Mouse (Mus musculus): ENCODE measurements around the gene Ifitm6. TPM values are rescaled to one million over a fixed set of nuclear protein-coding genes. Genes with fewer than 3 reads are reported as not detected.
"Not testable (repeated sequence)": the region's sequence is repeated elsewhere in the genome, so short reads cannot be mapped to it uniquely, and the experiment has no call there.

Gene Ifitm6
- polyA plus RNA-seq, 1 experiment from 2014 or later: 1.4 TPM

DNA sequence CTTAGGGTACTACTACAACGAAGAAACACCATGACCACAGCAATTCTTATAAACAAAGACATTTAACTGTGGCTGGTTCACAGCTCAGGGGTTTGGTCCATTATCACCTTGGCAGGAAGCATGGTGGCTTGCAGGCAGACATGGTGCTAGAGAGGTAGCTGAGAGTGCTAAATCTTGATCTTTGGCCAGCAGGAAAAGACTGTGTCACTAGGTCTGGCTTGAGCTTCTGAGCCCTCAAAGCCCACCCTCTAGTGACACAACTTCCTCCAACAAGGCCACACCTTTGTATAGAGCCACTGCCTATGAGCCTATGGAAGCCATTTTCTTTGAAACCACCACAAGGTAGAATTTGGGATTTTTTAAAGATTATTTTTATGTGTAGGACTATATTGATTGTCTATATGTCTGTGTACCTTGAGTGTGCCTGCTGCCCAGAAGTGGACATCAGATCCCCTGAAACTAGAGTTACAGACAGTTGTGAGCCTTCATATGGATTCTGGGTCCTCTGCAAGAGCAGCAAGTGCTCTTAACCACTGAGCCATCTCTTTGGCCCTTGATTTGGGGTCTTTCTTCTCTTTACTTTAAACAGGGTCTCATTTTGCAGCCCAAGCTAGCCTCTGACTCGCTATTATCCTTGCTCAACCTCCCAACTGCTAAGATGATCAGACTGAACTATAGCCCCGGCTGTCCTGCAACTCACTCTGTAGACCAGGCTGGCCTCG, 21.8 kb upstream of the Ifitm6 start:
- H3K36me3 ChIP-seq: no peaks in the 10 kb centered on the region
- no peak overlapping the region for H3K27ac ChIP-seq
- no peak overlapping the region for H3K4me2 ChIP-seq
- ATAC-seq: no peak
- H3K9me3 ChIP-seq (replicated peaks): no peaks in the 10 kb centered on the region
- H3K27me3 ChIP-seq (replicated peaks): 0 out of 2 replicates have a peak, but pooled peaks cover 5% of the 10 kb centered on the region
- peaks cover 56% of the 10 kb centered on the region for H3K4me1 ChIP-seq
- no peak overlapping the region for H3K9ac ChIP-seq
- H3K4me3 ChIP-seq: no peak overlapping the region
- WGBS (ENCODE audit: insufficient replicate concordance): 79% methylated on average over 4 of the region's 4 CpGs

DNA sequence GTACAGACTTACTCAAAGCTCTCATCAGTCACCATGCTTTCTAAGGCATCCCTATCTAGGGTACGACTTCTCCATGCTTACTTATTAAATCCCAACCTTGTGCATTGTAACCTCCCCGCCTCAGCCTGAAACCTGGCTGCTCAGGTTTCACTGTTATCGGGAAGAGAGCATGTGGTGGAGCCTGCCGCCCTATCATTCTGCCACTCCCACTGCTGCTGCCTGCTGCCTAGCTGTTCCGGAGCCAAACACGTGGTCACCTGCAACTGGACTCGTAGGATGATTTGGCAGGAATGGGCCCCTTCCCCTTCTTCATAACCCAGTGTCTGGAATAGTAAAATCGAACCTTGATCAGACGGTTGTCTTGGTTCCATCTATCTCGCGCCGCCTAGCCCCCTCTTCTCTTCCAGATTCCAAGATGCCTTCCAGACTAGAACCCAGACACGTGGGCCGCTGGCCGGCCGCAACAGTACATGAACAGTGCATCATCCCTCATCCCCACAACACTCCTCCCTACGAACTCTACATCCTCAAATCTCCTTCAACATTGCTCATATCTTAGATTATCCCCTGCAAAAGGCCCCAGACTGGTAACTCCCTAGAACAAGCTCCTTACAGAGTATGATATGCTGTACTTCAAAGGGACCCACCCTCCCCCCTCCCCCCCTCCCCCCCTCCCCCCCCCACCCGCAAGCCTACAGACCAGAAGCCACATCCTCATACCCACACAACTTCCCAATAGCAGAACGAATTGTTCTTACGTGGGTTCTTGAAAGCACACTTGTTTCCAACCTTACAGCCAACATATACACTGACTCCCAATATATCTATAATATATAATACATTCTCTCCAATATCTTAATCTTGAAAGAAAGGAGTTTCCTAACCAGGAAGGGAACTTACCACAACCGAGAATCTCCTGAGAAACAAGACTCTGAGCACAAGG, 20.6 kb upstream of the Ifitm6 start:
- Histone ChIP-seq H3K4me1 (peaks cover 46% of the 10 kb centered on the region), H3K36me3 (no peaks in the 10 kb centered on the region), H3K9ac (no peak overlapping the region), H3K27ac (no peak overlapping the region), H3K4me2 (peak overlapping the region; percentile 42), H3K4me3 (no peak overlapping the region), H3K9me3 (replicated peaks) (no peaks in the 10 kb centered on the region), H3K27me3 (replicated peaks) (0 out of 2 replicates have a peak, but pooled peaks cover 5% of the 10 kb centered on the region)
- 43% methylated on average over 20 of the region's 21 CpGs for WGBS (ENCODE audit: insufficient replicate concordance)
- ATAC-seq: peak; percentile 65

DNA sequence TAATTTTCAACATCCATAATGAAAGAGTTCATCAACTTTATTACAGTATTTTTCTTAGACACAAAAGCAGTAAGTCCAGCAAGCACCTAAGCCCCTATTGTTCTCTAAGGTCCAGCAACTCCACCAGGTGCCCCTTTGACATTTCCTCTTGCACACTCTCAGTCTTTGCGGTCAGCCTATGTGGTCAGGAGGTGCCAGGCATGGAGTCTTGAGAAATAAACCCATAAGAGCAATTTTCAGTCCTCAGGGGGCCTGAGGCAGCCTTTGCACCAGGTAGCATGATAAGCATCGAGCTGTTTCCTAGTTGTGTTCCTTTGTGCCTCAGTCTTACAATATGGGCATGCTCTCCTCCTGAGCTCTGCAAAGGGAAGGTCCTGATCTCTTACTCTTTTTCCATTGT, 18.9 kb upstream of the Ifitm6 start:
- not testable (repeated sequence) for H3K27ac ChIP-seq; ATAC-seq; H3K9ac ChIP-seq; H3K36me3 ChIP-seq; H3K4me3 ChIP-seq; H3K27me3 ChIP-seq (replicated peaks); H3K4me2 ChIP-seq; H3K9me3 ChIP-seq (replicated peaks)
- H3K4me1 ChIP-seq: peaks cover 44% of the 10 kb centered on the region
- WGBS (ENCODE audit: insufficient replicate concordance): 63% methylated on average over 1 of the region's 2 CpGs

DNA sequence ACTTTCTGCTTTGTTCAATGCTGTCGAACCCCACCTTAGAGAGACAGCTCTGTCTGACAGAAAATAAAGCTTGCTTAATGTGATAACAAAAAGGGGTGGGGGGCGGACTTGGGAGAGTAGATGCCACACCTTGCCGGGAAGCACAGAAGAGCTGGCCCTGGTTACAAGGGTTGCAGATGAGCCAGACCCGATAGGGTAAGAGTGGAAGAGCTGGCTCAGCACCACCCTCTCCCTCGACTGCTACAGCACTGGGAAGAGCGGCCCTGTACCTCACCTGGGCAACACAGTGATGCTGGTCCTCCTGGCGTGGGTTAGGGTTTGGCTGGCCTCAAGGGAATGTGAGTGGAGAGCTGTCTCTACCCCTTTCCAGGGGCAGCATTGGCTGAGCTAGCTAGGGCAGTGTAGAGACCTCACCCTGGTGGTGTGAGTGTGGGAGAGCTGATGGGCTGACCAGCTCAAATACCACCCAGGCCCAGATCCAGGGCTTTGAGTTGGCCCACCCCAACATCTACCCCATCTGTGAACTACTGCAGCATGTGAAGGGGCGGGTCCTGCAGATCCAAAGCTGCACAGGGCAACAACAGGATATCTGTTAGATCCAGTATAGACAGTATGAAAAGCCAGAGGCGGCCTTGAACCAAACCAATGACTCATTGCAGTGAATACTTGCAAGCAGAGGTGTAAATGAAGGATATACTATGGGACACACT, 14.9 kb upstream of the Ifitm6 start:
- Histone ChIP-seq H3K4me2 (no peak overlapping the region), H3K27me3 (replicated peaks) (0 out of 2 replicates have a peak, but pooled peaks cover 5% of the 10 kb centered on the region), H3K27ac (no peak overlapping the region), H3K9me3 (replicated peaks) (no peaks in the 10 kb centered on the region), H3K4me3 (no peak overlapping the region), H3K4me1 (peaks cover 28% of the 10 kb centered on the region), H3K9ac (no peak overlapping the region), H3K36me3 (no peaks in the 10 kb centered on the region)
- ATAC-seq: peak; percentile 80
- 40% methylated on average over 9 of the region's 9 CpGs for WGBS (ENCODE audit: insufficient replicate concordance)

DNA sequence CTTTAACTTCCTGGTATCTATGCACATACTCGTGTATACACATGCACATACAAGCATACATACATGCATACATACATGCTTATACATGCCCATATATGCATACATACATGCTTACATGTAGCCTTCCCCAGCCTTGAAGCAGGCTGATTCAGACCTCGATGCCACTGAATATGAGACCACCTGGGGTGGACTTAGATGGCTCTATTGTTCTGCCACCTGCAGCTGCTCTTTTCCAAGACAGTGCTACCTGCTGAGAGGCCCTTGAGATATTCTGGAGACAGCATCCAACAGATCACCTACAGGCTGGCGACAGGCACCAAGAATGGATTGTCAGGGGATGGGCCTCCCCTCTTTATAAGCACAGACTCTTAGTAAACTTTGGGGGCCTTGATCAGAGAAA, 12.7 kb upstream of the Ifitm6 start:
- H3K4me3 ChIP-seq: no peak overlapping the region
- H3K9me3 ChIP-seq (replicated peaks): no peaks in the 10 kb centered on the region
- H3K9ac ChIP-seq: no peak overlapping the region
- no peak for ATAC-seq
- WGBS (ENCODE audit: insufficient replicate concordance): 53% methylated on average over 3 of the region's 3 CpGs
- no peaks in the 10 kb centered on the region for H3K36me3 ChIP-seq
- H3K4me2 ChIP-seq: no peak overlapping the region
- H3K27ac ChIP-seq: no peak overlapping the region
- H3K27me3 ChIP-seq (replicated peaks): no peaks in the 10 kb centered on the region
- peaks cover 26% of the 10 kb centered on the region for H3K4me1 ChIP-seq

DNA sequence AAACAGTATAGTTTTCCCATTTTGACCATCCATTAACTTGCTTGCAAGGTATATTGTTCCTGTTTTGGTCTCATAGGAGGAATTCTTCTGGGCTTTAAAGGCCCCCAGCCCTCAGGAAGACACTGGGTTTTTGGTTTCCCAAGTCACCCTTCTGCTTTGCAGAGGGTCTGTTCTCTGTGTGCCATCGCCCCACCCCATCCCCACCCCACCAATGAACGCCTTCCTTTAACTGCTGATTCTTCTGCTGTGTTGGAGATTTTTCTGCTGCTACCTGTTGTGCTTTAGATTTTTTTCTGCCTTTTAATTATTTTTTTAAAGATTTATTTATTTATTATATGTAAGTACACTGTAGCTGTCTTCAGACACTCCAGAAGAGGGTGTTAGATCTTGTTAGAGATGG, 11.1 kb upstream of the Ifitm6 start, which contains the start of gene Gm17387:
Gm17387 (plus strand) TSS at position 301 of the 400 bp plus-strand sequence.
- no peak for ATAC-seq
- H3K4me3 ChIP-seq: no peak within 1 kb of the TSS
- no peaks in the 10 kb centered on the region for H3K36me3 ChIP-seq
- WGBS (ENCODE audit: insufficient replicate concordance): 82% methylated on average over 2 of the region's 2 CpGs
- H3K27ac ChIP-seq: no peak within 1 kb of the TSS
- H3K4me2 ChIP-seq: no peak within 1 kb of the TSS
- H3K27me3 ChIP-seq (replicated peaks): no peaks in the 10 kb centered on the region
- H3K9me3 ChIP-seq (replicated peaks): no peaks in the 10 kb centered on the region
- H3K9ac ChIP-seq: no peak within 1 kb of the TSS
- peaks cover 26% of the 10 kb centered on the region for H3K4me1 ChIP-seq

- 68% methylated on average over 5 of the region's 5 CpGs for WGBS (ENCODE audit: insufficient replicate concordance)
Measured at GRCm38 (mm10) chr7:141026740-141027098, 9.0 kb upstream of the Ifitm6 start.

GRCm38 (mm10) chr7:141026097-141026739, 8.5 kb upstream of the Ifitm6 start:
- H3K4me1 ChIP-seq: peaks cover 12% of the 10 kb centered on the region
- no peaks in the 10 kb centered on the region for H3K27me3 ChIP-seq (replicated peaks)
- H3K9me3 ChIP-seq (replicated peaks): no peaks in the 10 kb centered on the region
- no peak overlapping the region for H3K4me2 ChIP-seq
- H3K27ac ChIP-seq: no peak overlapping the region
- WGBS (ENCODE audit: insufficient replicate concordance): 65% methylated on average over 6 of the region's 6 CpGs
- 0 out of 2 replicates have a peak overlapping the region, but pooled peaks have one; percentile 12 for H3K9ac ChIP-seq
- ATAC-seq: no peak
- H3K4me3 ChIP-seq: no peak overlapping the region
- H3K36me3 ChIP-seq: no peaks in the 10 kb centered on the region

More at GRCm38 (mm10) chr7:141026740-141027098, 9.0 kb upstream of the Ifitm6 start:
- no peak for ATAC-seq
- H3K4me2 ChIP-seq: no peak overlapping the region
- no peak overlapping the region for H3K9ac ChIP-seq
- H3K27me3 ChIP-seq (replicated peaks): no peaks in the 10 kb centered on the region
- no peaks in the 10 kb centered on the region for H3K36me3 ChIP-seq
- no peaks in the 10 kb centered on the region for H3K9me3 ChIP-seq (replicated peaks)
- H3K4me1 ChIP-seq: peaks cover 13% of the 10 kb centered on the region
- no peak overlapping the region for H3K27ac ChIP-seq
- H3K4me3 ChIP-seq: no peak overlapping the region

DNA sequence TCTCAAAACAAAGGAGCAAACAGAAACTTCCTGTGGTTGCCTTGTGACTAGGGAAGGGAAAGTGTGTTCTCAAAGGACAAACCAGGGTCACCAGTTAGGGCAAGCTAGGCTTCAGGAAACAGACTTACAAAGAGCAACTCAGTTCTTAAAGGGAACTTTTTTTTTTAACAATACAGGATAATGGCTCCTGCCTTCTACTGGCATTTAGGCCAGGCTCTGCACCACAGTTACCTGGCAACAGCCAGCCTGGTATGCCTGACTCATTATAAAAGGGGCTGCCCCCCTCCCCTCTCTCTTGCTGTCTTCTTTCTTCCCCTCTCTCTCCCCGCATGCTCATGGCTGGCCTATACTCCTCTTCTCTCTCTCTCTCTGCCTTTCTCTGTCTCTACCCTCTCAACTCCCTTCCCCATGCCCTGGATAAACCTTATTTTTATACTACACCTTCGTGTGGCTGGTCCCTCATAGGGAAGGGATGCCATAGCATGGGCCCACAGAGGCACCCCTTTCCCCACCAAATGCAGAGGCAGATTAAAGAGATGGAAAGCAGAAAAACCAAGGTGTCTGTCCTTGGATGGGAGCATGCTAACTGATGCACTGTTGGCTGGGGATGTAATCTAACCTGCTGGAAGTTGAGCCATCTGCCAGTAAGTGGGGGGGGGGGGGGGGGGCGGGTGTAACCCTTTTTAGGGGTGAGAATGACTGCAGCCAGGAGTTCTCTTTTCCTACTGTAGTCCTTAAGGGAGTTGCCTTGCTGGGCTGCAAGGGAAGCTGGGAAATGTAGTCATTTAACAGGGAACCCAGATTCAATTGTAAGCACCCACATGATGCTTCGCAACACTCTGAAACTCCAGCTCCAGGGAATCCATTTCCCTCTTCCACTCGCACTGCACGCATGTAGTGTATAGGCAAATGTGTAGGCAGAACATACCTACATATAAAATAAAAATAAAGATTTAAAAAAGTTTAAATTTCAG, 7.4 kb upstream of the Ifitm6 start:
- Histone ChIP-seq H3K9me3 (replicated peaks) (no peaks in the 10 kb centered on the region), H3K27ac (no peak overlapping the region), H3K4me2 (no peak overlapping the region), H3K4me1 (peaks cover 9% of the 10 kb centered on the region), H3K9ac (no peak overlapping the region), H3K27me3 (replicated peaks) (no peaks in the 10 kb centered on the region), H3K4me3 (no peak overlapping the region), H3K36me3 (no peaks in the 10 kb centered on the region)
- ATAC-seq: no peak
- WGBS (ENCODE audit: insufficient replicate concordance): 55% methylated on average over 6 of the region's 6 CpGs

DNA sequence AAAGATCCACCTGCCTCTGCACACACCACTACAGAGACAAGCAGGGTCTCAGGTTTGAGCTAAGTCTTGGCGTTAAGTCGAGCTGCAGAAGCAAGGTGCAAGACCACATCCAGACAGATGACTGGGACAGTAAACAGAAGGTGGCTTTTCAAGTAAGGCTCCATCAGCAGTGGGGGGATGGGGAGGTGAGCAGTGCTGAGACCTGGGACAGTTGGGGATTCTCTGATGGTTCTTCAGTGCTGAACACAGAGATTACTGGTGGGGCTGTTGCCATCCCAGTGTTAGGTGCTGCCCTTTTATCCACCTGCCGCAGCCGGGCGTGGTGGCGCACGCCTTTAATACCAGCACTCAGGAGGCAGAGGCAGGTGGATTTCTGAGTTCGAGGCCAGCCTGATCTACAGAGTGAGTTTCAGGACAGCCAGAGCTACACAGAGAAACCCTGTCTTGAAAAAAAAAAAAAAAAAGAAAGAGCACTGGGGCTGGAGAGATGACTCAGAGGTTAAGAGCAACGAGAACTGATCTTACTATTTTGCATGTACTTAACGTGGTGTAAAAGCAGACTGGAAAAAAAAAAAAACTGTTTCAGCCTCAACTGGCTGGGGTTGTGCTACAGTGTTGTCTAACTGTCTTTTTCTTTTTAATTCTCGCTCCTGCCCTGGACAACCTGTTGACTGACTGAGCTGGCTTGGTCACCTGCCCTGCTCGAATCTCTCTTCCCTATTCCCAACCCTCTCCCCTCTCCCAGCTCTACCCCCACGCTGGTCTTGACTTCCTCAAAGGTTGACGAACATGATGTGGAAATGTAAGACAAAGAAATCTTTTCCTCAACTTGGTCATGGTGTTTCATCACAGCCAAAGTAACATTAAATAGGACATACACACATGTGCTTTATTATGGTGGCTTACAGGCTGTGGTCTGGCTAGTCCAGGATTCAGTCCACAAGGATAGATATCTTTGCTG, 4.0 kb upstream of the Ifitm6 start:
- no peak overlapping the region for H3K27ac ChIP-seq
- WGBS (ENCODE audit: insufficient replicate concordance): 60% methylated on average over 14 of the region's 14 CpGs
- ATAC-seq: no peak
- H3K9me3 ChIP-seq (replicated peaks): no peaks in the 10 kb centered on the region
- no peaks in the 10 kb centered on the region for H3K4me1 ChIP-seq
- no peak overlapping the region for H3K4me3 ChIP-seq
- H3K9ac ChIP-seq: no peak overlapping the region
- no peaks in the 10 kb centered on the region for H3K27me3 ChIP-seq (replicated peaks)
- no peak overlapping the region for H3K4me2 ChIP-seq
- H3K36me3 ChIP-seq: no peaks in the 10 kb centered on the region

Data from liver, embryonic 12.5 days (tissue).